Mouse (Mus musculus) intestine, embryonic 15.5 days (tissue): Measurements from ENCODE around the gene Sowaha. TPM values are rescaled to one million over a fixed set of nuclear protein-coding genes. Genes with fewer than 3 reads are reported as not detected.

Source experiments
- ATAC-seq: fragments of 200-750 bp; cut with Nextera tagmentation; 2 replicates; pipeline ENCODE4 v1.8.0; 2017; ENCODE audit warnings: moderate TSS enrichment, moderate library complexity
- H3K27ac ChIP-seq: fragments of 300-500 bp; sonication (generic); 2 replicates; pipeline ENCODE4 v1.5.1; 2015; ENCODE audit warnings: mild to moderate bottlenecking, inconsistent platforms
- H3K27me3 ChIP-seq: fragments of 300-500 bp; sonication (generic); replicated peaks from 2 replicates; pipeline ENCODE4 v1.6.1; 2015; ENCODE audit warnings: inconsistent platforms
- H3K36me3 ChIP-seq: fragments of 300-500 bp; sonication (generic); 2 replicates; pipeline ENCODE4 v1.6.1; 2015; ENCODE audit warnings: inconsistent platforms
- H3K4me1 ChIP-seq: fragments of 300-500 bp; sonication (generic); replicated peaks from 2 replicates; pipeline ENCODE4 v1.6.1; 2015; ENCODE audit warnings: inconsistent platforms
- H3K4me2 ChIP-seq: fragments of 300-500 bp; sonication (generic); replicated peaks from 2 replicates; pipeline ENCODE4 v1.6.1; 2015; ENCODE audit warnings: mild to moderate bottlenecking, inconsistent platforms
- H3K4me3 ChIP-seq: fragments of 300-500 bp; sonication (generic); replicated peaks from 2 replicates; pipeline ENCODE4 v1.5.1; 2015; ENCODE audit warnings: inconsistent platforms
- H3K9ac ChIP-seq: fragments of 300-500 bp; sonication (generic); 2 replicates; pipeline ENCODE4 v1.6.1; 2015; ENCODE audit warnings: inconsistent platforms
- H3K9me3 ChIP-seq: fragments of 300-500 bp; sonication (generic); 2 replicates; pipeline ENCODE4 v1.6.1; 2016; ENCODE audit warnings: inconsistent platforms
- WGBS: fragments of 180-500 bp; shearing (Covaris S2); methylation state at CpG from one replicate; pipeline ENCODE4 v1.1.7; 2015; 5-methylcytosine and 5-hydroxymethylcytosine counted together
- polyA plus RNA-seq: library from polyadenylated mRNA; unstranded; fragments of >200 nt; fragmentation: Nextera tagmentation; extraction: Ambion mirVana; gene quantifications from 2 replicates; pipeline ENCODE4 v1.2.1, GENCODE M21; 2015

The Sowaha gene
- polyA plus RNA-seq, 1 experiment from 2014 or later: 0.57 TPM

GRCm38 (mm10) chr11:53500569-53500968 lies 20.5 kb upstream of the Sowaha start:
- H3K4me1 ChIP-seq: no peaks in the 10 kb centered on the region
- H3K27me3 ChIP-seq: 0 out of 2 replicates have a peak, but pooled peaks cover 2% of the 10 kb centered on the region
- H3K9ac ChIP-seq: no peak overlapping the region
- no peak overlapping the region for H3K4me3 ChIP-seq
- no peak for ATAC-seq
- H3K27ac ChIP-seq: no peak overlapping the region
- H3K9me3 ChIP-seq: no peaks in the 10 kb centered on the region
- WGBS: 9% methylated on average over 11 of the region's 11 CpGs
- H3K4me2 ChIP-seq: peak overlapping the region; percentile 34; the same call in 1 of the 2 replicates
- no peaks in the 10 kb centered on the region for H3K36me3 ChIP-seq

- Histone ChIP-seq H3K36me3 (no peaks in the 10 kb centered on the region), H3K27ac (no peak overlapping the region), H3K4me3 (no peak overlapping the region), H3K4me2 (no peak overlapping the region), H3K9ac (no peak overlapping the region), H3K9me3 (no peaks in the 10 kb centered on the region), H3K27me3 (0 out of 2 replicates have a peak, but pooled peaks cover 2% of the 10 kb centered on the region), H3K4me1 (peaks cover 3% of the 10 kb centered on the region)
- WGBS: 73% methylated on average over 6 of the region's 6 CpGs
- ATAC-seq: no peak
These were observed 16.9 kb upstream of the Sowaha start for GRCm38 (mm10) chr11:53496946-53497345.

DNA sequence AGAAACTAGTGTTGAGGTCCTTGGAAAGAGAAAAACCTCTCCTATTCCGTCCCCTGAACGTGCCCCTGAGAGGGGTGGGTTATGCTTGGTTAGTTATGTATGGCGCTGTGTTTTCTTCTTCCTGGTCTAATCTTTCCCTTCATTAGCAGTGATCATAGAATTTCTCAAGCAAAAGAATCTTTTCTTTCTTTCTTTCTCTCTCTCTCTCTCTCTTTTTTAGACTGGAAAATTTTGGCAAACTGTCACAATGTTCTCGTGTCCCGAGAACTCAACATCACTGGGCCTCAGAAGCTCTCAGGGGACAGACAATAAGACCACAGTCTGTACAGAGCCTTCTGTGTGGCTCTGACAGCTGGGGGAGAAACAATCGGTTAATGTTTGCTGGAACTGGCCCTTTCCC lies 15.3 kb upstream of the Sowaha start:
- WGBS: 59% methylated on average over 6 of the region's 6 CpGs
- Histone ChIP-seq H3K27me3 (0 out of 2 replicates have a peak, but pooled peaks cover 2% of the 10 kb centered on the region), H3K9ac (no peak overlapping the region), H3K27ac (no peak overlapping the region), H3K36me3 (no peaks in the 10 kb centered on the region), H3K4me2 (no peak overlapping the region), H3K4me3 (no peak overlapping the region), H3K4me1 (peaks cover 5% of the 10 kb centered on the region), H3K9me3 (no peaks in the 10 kb centered on the region)
- ATAC-seq: no peak

- no peak overlapping the region for H3K27ac ChIP-seq
- no peaks in the 10 kb centered on the region for H3K36me3 ChIP-seq
- H3K4me1 ChIP-seq: peaks cover 5% of the 10 kb centered on the region
- no peak overlapping the region for H3K4me3 ChIP-seq
- no peak overlapping the region for H3K4me2 ChIP-seq
- 30% methylated on average over 3 of the region's 3 CpGs for WGBS
- ATAC-seq: no peak
- H3K27me3 ChIP-seq: no peaks in the 10 kb centered on the region
- H3K9me3 ChIP-seq: no peaks in the 10 kb centered on the region
- H3K9ac ChIP-seq: no peak overlapping the region
These were observed 13.3 kb upstream of the Sowaha start for GRCm38 (mm10) chr11:53493243-53493955.

DNA sequence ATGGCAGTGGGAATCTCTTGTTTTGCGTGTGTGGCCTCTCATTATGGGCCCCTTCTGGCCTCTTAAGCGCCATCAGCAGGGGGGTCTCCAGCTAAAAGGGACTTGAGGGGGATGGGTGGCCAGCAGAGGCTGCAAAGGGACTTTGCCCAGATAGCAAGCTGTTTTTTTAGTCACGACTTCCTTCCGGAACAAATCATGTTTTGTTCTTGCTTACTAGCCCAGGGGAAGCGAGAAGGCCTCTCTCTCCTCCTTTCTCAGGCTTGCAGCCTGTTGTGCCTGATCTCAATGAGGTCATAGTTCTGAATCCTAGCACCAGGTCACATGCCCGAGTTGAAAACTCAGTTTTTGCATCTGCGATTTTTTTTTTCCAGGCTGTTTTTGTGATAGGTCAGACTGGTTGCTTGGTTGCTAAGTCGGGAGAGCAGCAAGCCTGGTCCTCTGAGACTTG lies 11.9 kb upstream of the Sowaha start:
- no peaks in the 10 kb centered on the region for H3K9me3 ChIP-seq
- WGBS: 33% methylated on average over 8 of the region's 8 CpGs
- H3K27ac ChIP-seq: no peak overlapping the region
- no peak overlapping the region for H3K4me3 ChIP-seq
- peaks cover 10% of the 10 kb centered on the region for H3K4me1 ChIP-seq
- H3K36me3 ChIP-seq: no peaks in the 10 kb centered on the region
- no peak overlapping the region for H3K9ac ChIP-seq
- H3K27me3 ChIP-seq: 0 out of 2 replicates have a peak, but pooled peaks cover 3% of the 10 kb centered on the region
- no peak overlapping the region for H3K4me2 ChIP-seq
- 0 out of 2 replicates have a peak, but pooled peaks have one; percentile 31 for ATAC-seq

DNA sequence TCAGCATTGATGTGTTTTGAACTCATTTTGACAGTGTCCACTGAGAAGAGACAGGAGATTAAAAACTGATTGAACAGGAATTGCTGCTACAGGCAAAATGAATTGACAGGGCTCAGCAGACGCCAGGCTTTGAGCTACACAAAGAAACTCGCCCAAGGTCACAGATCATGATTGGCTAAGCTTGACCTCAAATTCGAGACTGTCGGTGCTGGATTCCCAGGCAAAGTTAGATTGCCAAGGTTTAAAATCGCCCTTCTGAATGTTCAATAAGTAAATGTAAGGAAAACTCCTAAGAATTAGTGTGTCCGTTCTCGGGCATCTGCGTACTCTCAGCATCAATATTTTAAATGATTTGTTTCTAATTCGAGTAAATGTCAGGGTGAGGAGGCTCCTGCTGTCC lies 9.3 kb upstream of the Sowaha start:
- H3K4me3 ChIP-seq: no peak overlapping the region
- no peak overlapping the region for H3K4me2 ChIP-seq
- H3K27ac ChIP-seq: no peak overlapping the region
- H3K9me3 ChIP-seq: no peaks in the 10 kb centered on the region
- peaks cover 12% of the 10 kb centered on the region for H3K4me1 ChIP-seq
- no peak for ATAC-seq
- 0 out of 2 replicates have a peak, but pooled peaks cover 8% of the 10 kb centered on the region for H3K27me3 ChIP-seq
- H3K9ac ChIP-seq: no peak overlapping the region
- WGBS: 84% methylated on average over 9 of the region's 9 CpGs
- no peaks in the 10 kb centered on the region for H3K36me3 ChIP-seq

GRCm38 (mm10) chr11:53489007-53489406 lies 8.9 kb upstream of the Sowaha start:
- no peak for ATAC-seq
- Histone ChIP-seq H3K9ac (no peak overlapping the region), H3K4me1 (peaks cover 12% of the 10 kb centered on the region), H3K9me3 (no peaks in the 10 kb centered on the region), H3K27me3 (0 out of 2 replicates have a peak, but pooled peaks cover 8% of the 10 kb centered on the region), H3K4me2 (no peak overlapping the region), H3K27ac (no peak overlapping the region), H3K4me3 (no peak overlapping the region), H3K36me3 (no peaks in the 10 kb centered on the region)
- WGBS: 95% methylated on average over 5 of the region's 5 CpGs

GRCm38 (mm10) chr11:53486822-53487594 lies 6.9 kb upstream of the Sowaha start:
- no peak overlapping the region for H3K9ac ChIP-seq
- H3K9me3 ChIP-seq: no peaks in the 10 kb centered on the region
- 0 out of 2 replicates have a peak, but pooled peaks cover 8% of the 10 kb centered on the region for H3K27me3 ChIP-seq
- no peak overlapping the region for H3K27ac ChIP-seq
- H3K4me3 ChIP-seq: peak overlapping the region; percentile 23
- H3K4me1 ChIP-seq: peaks cover 13% of the 10 kb centered on the region
- WGBS: 10% methylated on average over 27 of the region's 27 CpGs
- H3K4me2 ChIP-seq: peak overlapping the region; percentile 60
- H3K36me3 ChIP-seq: no peaks in the 10 kb centered on the region
- peak; percentile 73 for ATAC-seq

DNA sequence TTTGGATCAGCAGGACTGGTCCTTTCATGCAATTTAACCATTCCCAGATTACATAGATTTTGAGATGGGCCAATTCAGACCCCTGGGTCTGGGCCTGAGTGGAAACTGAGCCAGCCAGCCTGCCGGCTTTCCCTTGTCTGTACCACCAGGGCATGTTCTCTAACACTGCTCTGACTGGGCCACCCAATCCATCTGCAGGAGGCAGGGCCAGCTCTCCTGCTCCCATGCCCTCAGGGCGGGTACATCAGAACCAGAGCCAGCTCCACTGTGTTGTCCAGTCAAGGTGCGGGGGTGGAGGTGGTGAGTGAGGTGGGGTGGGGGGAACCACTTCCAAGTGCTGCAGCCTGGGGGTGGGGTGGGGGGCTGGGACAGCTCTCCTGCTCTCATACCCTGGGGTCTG lies 6.3 kb upstream of the Sowaha start:
- Histone ChIP-seq H3K4me1 (peaks cover 10% of the 10 kb centered on the region; the same call in 1 of the 2 replicates), H3K36me3 (no peaks in the 10 kb centered on the region), H3K9ac (no peak overlapping the region), H3K4me2 (no peak overlapping the region), H3K4me3 (no peak overlapping the region), H3K9me3 (no peaks in the 10 kb centered on the region), H3K27ac (no peak overlapping the region), H3K27me3 (0 out of 2 replicates have a peak, but pooled peaks cover 8% of the 10 kb centered on the region)
- no peak for ATAC-seq
- WGBS: 66% methylated on average over 3 of the region's 3 CpGs

- WGBS: 48% methylated on average over 3 of the region's 3 CpGs
- peaks cover 9% of the 10 kb centered on the region; the same call in 1 of the 2 replicates for H3K27me3 ChIP-seq
These were observed 5.6 kb upstream of the Sowaha start for GRCm38 (mm10) chr11:53485719-53486118.

DNA sequence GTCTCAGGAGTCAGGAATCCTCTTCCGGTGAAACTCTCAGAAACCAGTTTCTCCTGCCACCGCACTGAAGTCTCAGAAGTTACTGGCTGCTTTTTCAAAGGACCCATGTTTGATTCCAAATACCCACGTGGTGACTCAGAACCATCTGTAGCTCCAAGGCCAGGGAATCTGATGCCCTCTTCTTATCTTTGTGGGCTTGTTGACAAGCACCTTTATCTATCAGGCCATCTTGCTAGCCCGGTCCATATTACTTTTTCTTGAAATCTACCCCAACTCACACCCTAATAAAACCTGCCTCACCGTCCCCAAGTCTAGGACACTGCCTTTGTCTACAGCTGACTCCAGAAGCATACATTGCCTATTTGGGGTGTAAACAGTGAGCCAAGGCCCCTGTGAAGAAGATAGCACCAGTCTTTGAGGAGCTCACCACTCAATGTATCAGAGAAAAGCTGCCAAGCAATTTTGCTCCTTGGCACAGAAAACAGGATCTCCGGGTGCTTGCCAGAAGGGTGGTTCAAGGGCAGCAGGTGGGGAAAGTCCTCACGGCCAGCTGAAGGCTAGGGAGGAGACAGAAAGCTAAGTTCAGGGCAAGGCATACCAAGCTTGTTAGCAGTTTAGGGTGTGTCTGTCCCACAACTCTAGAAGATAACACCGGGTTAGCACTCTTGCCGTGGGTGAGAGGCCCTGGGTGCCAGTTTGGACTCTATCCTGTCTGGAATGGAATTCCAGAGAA lies 3.3 kb upstream of the Sowaha start:
- 59% methylated on average over 9 of the region's 9 CpGs for WGBS
- no peak overlapping the region for H3K9ac ChIP-seq
- H3K27ac ChIP-seq: no peak overlapping the region; the same call in 1 of the 2 replicates
- peaks cover 33% of the 10 kb centered on the region for H3K27me3 ChIP-seq
- peak; percentile 59 for ATAC-seq
- H3K4me3 ChIP-seq: no peak overlapping the region
- H3K4me1 ChIP-seq: peaks cover 28% of the 10 kb centered on the region
- H3K4me2 ChIP-seq: no peak overlapping the region
- H3K9me3 ChIP-seq: no peaks in the 10 kb centered on the region
- no peaks in the 10 kb centered on the region for H3K36me3 ChIP-seq

More at GRCm38 (mm10) chr11:53485719-53486118, 5.6 kb upstream of the Sowaha start:
- no peak for ATAC-seq
- peaks cover 10% of the 10 kb centered on the region; the same call in 1 of the 2 replicates for H3K4me1 ChIP-seq
- H3K4me3 ChIP-seq: no peak overlapping the region
- no peak overlapping the region for H3K4me2 ChIP-seq
- no peak overlapping the region for H3K9ac ChIP-seq
- no peaks in the 10 kb centered on the region for H3K9me3 ChIP-seq
- no peak overlapping the region for H3K27ac ChIP-seq
- H3K36me3 ChIP-seq: no peaks in the 10 kb centered on the region
